Mouse (Mus musculus): ENCODE data around the gene Endou. TPM values are rescaled to one million over a fixed set of nuclear protein-coding genes. Genes with fewer than 3 reads are reported as not detected.

The Endou gene
- polyA plus RNA-seq, 1 experiment: 0.04 TPM

DNA sequence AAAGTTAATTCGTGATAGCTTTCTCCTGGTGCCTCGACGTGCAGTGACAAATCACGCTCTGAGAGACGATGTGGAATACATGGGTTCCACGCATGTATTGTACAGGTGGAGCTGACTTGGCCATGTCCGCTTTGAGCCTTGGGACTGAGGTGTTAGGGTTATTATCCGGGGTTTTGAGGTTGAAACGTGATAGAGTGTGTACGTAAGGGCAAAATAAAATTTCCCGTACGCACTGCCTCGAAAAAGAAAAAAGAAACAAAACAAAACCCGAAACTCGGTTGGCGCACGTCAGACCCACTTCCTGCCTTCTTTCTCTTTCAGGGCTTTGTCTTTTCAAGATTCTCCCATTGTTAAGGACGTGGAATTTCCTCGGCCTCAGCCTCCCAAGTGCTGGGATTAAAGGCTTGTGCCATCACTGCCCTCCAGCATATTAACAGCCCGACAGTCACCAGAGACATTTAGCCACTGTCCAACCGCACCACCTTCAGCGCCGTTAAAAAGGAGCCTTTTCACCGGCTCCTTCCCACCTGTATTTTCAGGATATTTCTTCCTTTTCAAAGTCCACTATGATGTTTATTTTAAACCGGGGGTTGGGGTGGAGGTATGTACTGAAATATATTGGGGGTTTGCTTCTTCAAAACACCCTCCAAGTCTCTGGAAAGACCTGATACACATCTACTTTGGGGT lies 65.2 kb downstream of the Endou start:
- no peak overlapping the region for H3ac ChIP-seq (ENCODE audit: control insufficient read depth, insufficient read length, low read depth)
- H3K79me2 ChIP-seq (ENCODE audit: control insufficient read depth, insufficient read depth): no peaks in the 10 kb centered on the region
- no peak overlapping the region for H3K4me3 ChIP-seq (ENCODE audit: insufficient read depth, poor library complexity, severe bottlenecking)
- H3K79me3 ChIP-seq (ENCODE audit: low read depth): no peaks in the 10 kb centered on the region
- H3K27me3 ChIP-seq (ENCODE audit: control insufficient read depth, insufficient read depth, insufficient read length): peaks cover 2% of the 10 kb centered on the region
- TF ChIP-seq MYOG (IDR thresholded peaks at IDR 0.05; ENCODE audit: control insufficient read depth, extremely low read depth, insufficient read length) (no peak), USF1 (IDR thresholded peaks at IDR 0.05; ENCODE audit: low read depth) (no peak), MYOD1 (IDR thresholded peaks at IDR 0.05; ENCODE audit: control insufficient read depth, insufficient read length, low read depth) (no peak), FOSL1 (IDR thresholded peaks at IDR 0.05; ENCODE audit: insufficient read depth, low read length, poor library complexity, severe bottlenecking) (no peak), CTCF (IDR thresholded peaks at IDR 0.05; ENCODE audit: control insufficient read depth, insufficient read depth, insufficient read length) (no peak), CEBPB (IDR thresholded peaks at IDR 0.05; ENCODE audit: low read depth) (no peak), MAX (IDR thresholded peaks at IDR 0.05) (no peak)
- no peaks in the 10 kb centered on the region for H3K36me3 ChIP-seq (ENCODE audit: control insufficient read depth, insufficient read depth)

GRCm38 (mm10) chr15:97664981-97665668 lies 66.0 kb downstream of the Endou start:
- TF ChIP-seq CTCF (IDR thresholded peaks at IDR 0.05; ENCODE audit: control insufficient read depth, insufficient read depth, insufficient read length): peak; percentile 46
- no peak for TF ChIP-seq MYOG (IDR thresholded peaks at IDR 0.05; ENCODE audit: control insufficient read depth, extremely low read depth, insufficient read length)
- no peaks in the 10 kb centered on the region for H3K79me3 ChIP-seq (ENCODE audit: low read depth)
- no peaks in the 10 kb centered on the region for H3K36me3 ChIP-seq (ENCODE audit: control insufficient read depth, insufficient read depth)
- no peak overlapping the region for H3K4me3 ChIP-seq (ENCODE audit: insufficient read depth, poor library complexity, severe bottlenecking)
- H3K27me3 ChIP-seq (ENCODE audit: control insufficient read depth, insufficient read depth, insufficient read length): peaks cover 3% of the 10 kb centered on the region
- H3K79me2 ChIP-seq (ENCODE audit: control insufficient read depth, insufficient read depth): no peaks in the 10 kb centered on the region
- H3ac ChIP-seq (ENCODE audit: control insufficient read depth, insufficient read length, low read depth): no peak overlapping the region

GRCm38 (mm10) chr15:97663750-97664406 lies 67.3 kb downstream of the Endou start:
- H3K27me3 ChIP-seq (ENCODE audit: control insufficient read depth, insufficient read depth, insufficient read length): peaks cover 3% of the 10 kb centered on the region
- H3K79me2 ChIP-seq (ENCODE audit: control insufficient read depth, insufficient read depth): no peaks in the 10 kb centered on the region
- TF ChIP-seq FOSL1 (IDR thresholded peaks at IDR 0.05; ENCODE audit: insufficient read depth, low read length, poor library complexity, severe bottlenecking) (no peak), CTCF (IDR thresholded peaks at IDR 0.05; ENCODE audit: control insufficient read depth, insufficient read depth, insufficient read length) (peak; percentile 6)
- H3K79me3 ChIP-seq (ENCODE audit: low read depth): no peaks in the 10 kb centered on the region
- no peak overlapping the region for H3K4me3 ChIP-seq (ENCODE audit: insufficient read depth, poor library complexity, severe bottlenecking)
- no peaks in the 10 kb centered on the region for H3K36me3 ChIP-seq (ENCODE audit: control insufficient read depth, insufficient read depth)
- no peak overlapping the region for H3ac ChIP-seq (ENCODE audit: control insufficient read depth, insufficient read length, low read depth)

Other genes with a start within 250 kb of the Endou start
- gene Rpap3, start 25.5 kb downstream of the Endou start, polyA plus RNA-seq (2012; fragmentation: generic; extraction: Trizol): 16.4 TPM
- 0.88 TPM for gene Rapgef3, start 36.6 kb upstream of the Endou start, polyA plus RNA-seq (2012; fragmentation: generic; extraction: Trizol)
- gene Slc48a1, start 47.2 kb upstream of the Endou start, polyA plus RNA-seq (2012; fragmentation: generic; extraction: Trizol): 148 TPM
- gene Hdac7, start 113.2 kb upstream of the Endou start, polyA plus RNA-seq (2012; fragmentation: generic; extraction: Trizol): 41.2 TPM
- 3.0 TPM for gene Vdr, start 179.3 kb upstream of the Endou start, polyA plus RNA-seq (2012; fragmentation: generic; extraction: Trizol)
- 7.6 TPM for gene Tmem106c, start 232.9 kb upstream of the Endou start, polyA plus RNA-seq (2012; fragmentation: generic; extraction: Trizol)